Mouse (Mus musculus) liver, embryonic 11.5 days (tissue): ENCODE results near the gene Fry. TPM values are rescaled to one million over a fixed set of nuclear protein-coding genes. Genes with fewer than 3 reads are reported as not detected.
A peak's percentile ranks its signal among the peaks of the same experiment; 100 is the strongest.

Experiments used
- ATAC-seq: fragments of 200-750 bp; cut with Nextera tagmentation; replicated peaks from 2 replicates; pipeline ENCODE4 v1.8.0; 2017; ENCODE audit warnings: moderate number of reproducible peaks, mild to moderate bottlenecking, moderate TSS enrichment, moderate library complexity; ENCODE audit not compliant: low FRiP score
- DNase-seq: peaks from one replicate; pipeline ENCODE4 v3.0.0-alpha.2; 2017; ENCODE audit warnings: low spot score
- H3K27ac ChIP-seq: fragments of 300-500 bp; sonication (generic); 2 replicates; pipeline ENCODE4 v1.5.1; 2014; ENCODE audit warnings: mild to moderate bottlenecking, low read depth, low read length, control low read depth
- H3K27me3 ChIP-seq: fragments of 300-500 bp; sonication (generic); replicated peaks from 2 replicates; pipeline ENCODE4 v1.6.1; 2014; ENCODE audit warnings: low read length, mixed read lengths; ENCODE audit not compliant: control insufficient read depth, insufficient read depth
- H3K36me3 ChIP-seq: fragments of 300-500 bp; sonication (generic); 2 replicates; pipeline ENCODE4 v1.6.1; 2014; ENCODE audit warnings: mild to moderate bottlenecking, low read length, moderate library complexity, mixed read lengths; ENCODE audit not compliant: control insufficient read depth, insufficient read depth
- H3K4me1 ChIP-seq: fragments of 300-500 bp; sonication (generic); replicated peaks from 2 replicates; pipeline ENCODE4 v1.6.1; 2014; ENCODE audit warnings: low read length, mixed read lengths; ENCODE audit not compliant: control insufficient read depth, insufficient read depth
- H3K4me2 ChIP-seq: fragments of 300-500 bp; sonication (generic); 2 replicates; pipeline ENCODE4 v1.6.1; 2014; ENCODE audit warnings: mild to moderate bottlenecking, control low read depth, moderate library complexity
- H3K4me3 ChIP-seq: fragments of 300-500 bp; sonication (generic); 2 replicates; pipeline ENCODE4 v1.5.1; 2014; ENCODE audit warnings: low read depth, low read length, control low read depth
- H3K9ac ChIP-seq: fragments of 300-500 bp; sonication (generic); 2 replicates; pipeline ENCODE4 v1.6.1; 2014; ENCODE audit warnings: low read depth, low read length, control low read depth
- H3K9me3 ChIP-seq: fragments of 300-500 bp; sonication (generic); 2 replicates; pipeline ENCODE4 v1.6.1; 2016; ENCODE audit warnings: low read length, inconsistent platforms, mixed read lengths; ENCODE audit not compliant: control insufficient read depth
- WGBS: fragments of 180-500 bp; shearing (Covaris S2); extraction: QIAGEN DNeasy Blood & Tissue Kit; methylation state at CpG from one replicate; pipeline ENCODE4 v1.1.7; 2014; 5-methylcytosine and 5-hydroxymethylcytosine counted together
- polyA plus RNA-seq: library from polyadenylated mRNA; unstranded; fragments of >200 nt; fragmentation: Nextera tagmentation; extraction: Ambion mirVana; gene quantifications from 2 replicates; pipeline ENCODE4 v1.2.1, GENCODE M21; 2014

Fry gene
- polyA plus RNA-seq, 1 experiment from 2014 or later = 5.5 TPM

- Histone ChIP-seq H3K4me3 (no peak overlapping the region), H3K27me3 (no peaks in the 10 kb centered on the region), H3K4me2 (no peak overlapping the region), H3K9ac (no peak overlapping the region), H3K36me3 (no peaks in the 10 kb centered on the region), H3K9me3 (no peaks in the 10 kb centered on the region), H3K4me1 (no peaks in the 10 kb centered on the region), H3K27ac (no peak overlapping the region)
- no peak for DNase-seq
- ATAC-seq = no peak
- WGBS = 86% methylated on average over 3 of the region's 3 CpGs
Observed at GRCm38 (mm10) chr5:150246737-150247136, 128.3 kb downstream of the Fry start.

DNA sequence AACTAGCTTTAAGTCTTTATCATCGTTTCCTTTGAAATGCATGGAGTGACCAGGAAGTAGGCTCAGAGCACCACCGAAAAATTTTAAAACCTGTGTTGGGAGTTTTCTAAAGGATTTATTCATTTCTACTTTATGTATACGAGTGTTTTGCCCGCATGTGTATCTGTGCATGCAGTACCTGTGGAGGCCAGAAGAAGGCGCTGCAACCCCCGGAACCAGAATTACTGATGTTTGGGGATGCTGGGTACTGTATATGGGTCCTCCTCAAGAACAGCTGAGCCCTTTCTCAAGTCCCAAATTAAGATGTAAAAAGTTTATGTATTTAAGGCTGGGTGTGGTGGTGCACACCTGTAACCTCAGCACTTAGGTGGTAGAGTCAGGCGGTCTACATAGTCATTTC lies 139.3 kb downstream of the Fry start:
- Histone ChIP-seq H3K27ac (no peak overlapping the region), H3K27me3 (no peaks in the 10 kb centered on the region), H3K4me2 (no peak overlapping the region), H3K36me3 (no peaks in the 10 kb centered on the region), H3K4me3 (no peak overlapping the region), H3K9ac (no peak overlapping the region), H3K4me1 (peaks cover 3% of the 10 kb centered on the region; the same call in 1 of the 2 replicates), H3K9me3 (no peaks in the 10 kb centered on the region)
- no peak for DNase-seq
- no peak for ATAC-seq
- 74% methylated on average over 7 of the region's 7 CpGs for WGBS

- H3K9ac ChIP-seq = 0 out of 2 replicates have a peak overlapping the region, but pooled peaks have one; percentile 25
- no peaks in the 10 kb centered on the region for H3K9me3 ChIP-seq
- H3K36me3 ChIP-seq = no peaks in the 10 kb centered on the region
- H3K27me3 ChIP-seq = no peaks in the 10 kb centered on the region
- peak overlapping the region; percentile 81 for H3K4me2 ChIP-seq
- WGBS = 5% methylated on average over 29 of the region's 29 CpGs
- peaks cover 3% of the 10 kb centered on the region; the same call in 1 of the 2 replicates for H3K4me1 ChIP-seq
- ATAC-seq (peak; percentile 14; the same call in 1 of the 2 replicates), DNase-seq (peak; percentile 56)
- peak overlapping the region; percentile 43 for H3K4me3 ChIP-seq
- no peak overlapping the region for H3K27ac ChIP-seq
Observed at GRCm38 (mm10) chr5:150259191-150260053, 141.0 kb downstream of the Fry start.

DNA sequence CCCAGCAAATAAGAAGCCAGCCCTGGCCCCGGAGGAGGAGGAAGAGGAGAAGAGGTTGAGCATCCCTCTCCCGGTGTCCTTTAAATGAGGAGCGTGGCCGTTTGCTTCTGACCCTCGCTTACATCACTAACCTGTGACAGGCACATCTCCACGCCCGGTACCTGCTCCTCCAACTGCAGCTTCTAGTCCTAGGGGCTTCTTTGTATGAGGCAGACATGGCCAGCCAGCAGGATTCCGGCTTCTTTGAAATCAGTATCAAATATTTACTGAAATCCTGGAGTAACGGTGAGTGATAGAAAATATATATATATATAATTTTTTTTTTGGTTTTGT lies 141.6 kb downstream of the Fry start:
- Histone ChIP-seq H3K27ac (no peak overlapping the region), H3K9ac (no peak overlapping the region), H3K27me3 (no peaks in the 10 kb centered on the region), H3K4me1 (peaks cover 3% of the 10 kb centered on the region; the same call in 1 of the 2 replicates), H3K36me3 (no peaks in the 10 kb centered on the region), H3K9me3 (no peaks in the 10 kb centered on the region), H3K4me2 (peak overlapping the region; percentile 81), H3K4me3 (peak overlapping the region; percentile 43)
- WGBS = 41% methylated on average over 9 of the region's 9 CpGs
- ATAC-seq = no peak
- DNase-seq = no peak

GRCm38 (mm10) chr5:150261361-150261760 lies 142.9 kb downstream of the Fry start:
- Histone ChIP-seq H3K4me1 (peaks cover 3% of the 10 kb centered on the region; the same call in 1 of the 2 replicates), H3K9ac (no peak overlapping the region), H3K27ac (no peak overlapping the region), H3K27me3 (no peaks in the 10 kb centered on the region), H3K4me2 (no peak overlapping the region), H3K4me3 (no peak overlapping the region), H3K36me3 (no peaks in the 10 kb centered on the region), H3K9me3 (no peaks in the 10 kb centered on the region)
- DNase-seq (no peak), ATAC-seq (no peak)
- 65% methylated on average over 4 of the region's 4 CpGs for WGBS

DNA sequence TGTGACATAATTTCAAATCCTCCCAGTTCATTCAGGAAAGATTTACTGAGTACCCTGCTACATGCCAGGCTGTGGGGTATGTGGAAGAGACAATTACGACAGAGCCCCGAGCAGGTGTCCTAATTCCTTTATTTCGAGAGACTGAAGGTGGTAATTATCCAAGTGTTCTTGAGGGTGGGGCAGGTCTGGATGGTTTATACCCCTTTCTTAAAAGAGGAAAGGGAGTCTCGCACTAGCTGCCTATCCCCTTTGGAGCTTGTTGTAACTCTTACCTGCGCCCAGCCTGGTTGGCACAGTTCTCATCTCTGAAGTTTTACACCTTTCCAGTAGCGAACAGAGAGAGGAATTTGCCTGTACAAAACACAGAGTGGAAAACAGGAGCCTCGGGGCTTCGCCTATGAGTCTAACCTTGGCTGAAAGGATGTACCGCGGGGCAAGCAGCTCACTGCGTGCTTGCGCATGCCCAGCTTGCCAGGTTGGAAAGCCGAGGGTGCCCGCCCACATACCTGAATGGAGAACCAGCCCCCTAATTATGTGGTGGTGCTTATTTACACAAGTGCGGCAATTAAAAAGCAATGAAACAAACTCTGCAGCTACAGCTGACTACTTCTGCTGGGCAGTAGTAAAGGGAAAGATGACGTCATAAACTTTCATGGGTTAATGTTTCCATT lies 143.7 kb downstream of the Fry start:
- no peak overlapping the region for H3K4me3 ChIP-seq

GRCm38 (mm10) chr5:150262717-150263103 lies 144.3 kb downstream of the Fry start:
- H3K4me2 ChIP-seq = no peak overlapping the region

More for the DNA sequence above, 143.7 kb downstream of the Fry start:
- Histone ChIP-seq H3K9me3 (no peaks in the 10 kb centered on the region), H3K27me3 (no peaks in the 10 kb centered on the region), H3K4me2 (no peak overlapping the region), H3K9ac (no peak overlapping the region), H3K27ac (no peak overlapping the region), H3K36me3 (no peaks in the 10 kb centered on the region), H3K4me1 (peaks cover 3% of the 10 kb centered on the region; the same call in 1 of the 2 replicates)
- WGBS = 83% methylated on average over 16 of the region's 16 CpGs
- DNase-seq (no peak), ATAC-seq (no peak)

DNA sequence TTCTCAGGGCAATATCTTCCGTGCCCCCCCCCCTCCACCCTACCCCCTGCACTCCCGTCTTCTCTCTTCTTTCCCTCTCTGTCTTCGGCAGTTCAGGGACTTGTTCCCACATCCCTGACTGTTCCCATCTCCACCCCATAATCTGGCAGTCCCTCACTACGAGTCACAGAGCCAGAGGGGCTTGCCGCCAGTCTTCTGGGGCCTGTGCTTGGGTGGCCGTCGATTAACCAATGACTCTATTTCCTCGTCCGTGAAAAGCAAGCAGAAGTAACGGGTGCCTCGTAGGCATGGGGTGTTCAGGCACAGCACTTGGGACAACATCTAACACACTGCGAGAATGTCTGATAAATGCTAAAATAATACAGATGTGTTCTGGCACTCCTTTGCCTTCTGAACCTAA lies 144.7 kb downstream of the Fry start:
- peaks cover 3% of the 10 kb centered on the region; the same call in 1 of the 2 replicates for H3K4me1 ChIP-seq
- no peak overlapping the region for H3K27ac ChIP-seq
- no peak for ATAC-seq

More at GRCm38 (mm10) chr5:150262717-150263103, 144.3 kb downstream of the Fry start:
- Histone ChIP-seq H3K9me3 (no peaks in the 10 kb centered on the region), H3K9ac (no peak overlapping the region), H3K4me3 (no peak overlapping the region), H3K4me1 (peaks cover 3% of the 10 kb centered on the region; the same call in 1 of the 2 replicates), H3K27ac (no peak overlapping the region), H3K36me3 (no peaks in the 10 kb centered on the region), H3K27me3 (no peaks in the 10 kb centered on the region)
- DNase-seq = no peak
- WGBS = 36% methylated on average over 5 of the region's 5 CpGs
- ATAC-seq = no peak

More for the DNA sequence above, 144.7 kb downstream of the Fry start:
- H3K9ac ChIP-seq = no peak overlapping the region
- H3K36me3 ChIP-seq = no peaks in the 10 kb centered on the region
- no peak overlapping the region for H3K4me2 ChIP-seq
- WGBS = 71% methylated on average over 12 of the region's 12 CpGs
- no peaks in the 10 kb centered on the region for H3K27me3 ChIP-seq
- no peak for DNase-seq
- no peak overlapping the region for H3K4me3 ChIP-seq
- no peaks in the 10 kb centered on the region for H3K9me3 ChIP-seq
